Mouse (Mus musculus): Measurements from ENCODE around the gene Mien1.

DNA sequence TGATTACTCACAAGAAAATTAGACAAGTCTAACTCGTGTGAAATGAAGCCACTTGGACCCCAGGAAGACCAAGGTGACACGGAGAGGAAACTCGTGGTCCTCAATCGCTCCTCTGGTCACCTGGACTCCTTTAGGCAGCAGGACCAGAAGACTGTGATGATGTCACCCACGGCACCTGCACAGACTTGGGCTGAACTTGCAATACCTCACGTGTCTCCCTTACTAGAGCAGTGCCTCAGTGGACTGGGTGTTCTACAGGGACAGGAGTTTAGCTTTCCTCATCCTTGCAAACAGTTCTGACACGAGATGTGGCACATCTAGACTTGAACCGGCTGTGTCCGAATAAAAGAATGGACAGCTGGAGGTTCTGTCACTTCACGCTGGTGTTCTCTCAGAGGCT is 43.3 kb upstream of the Mien1 start:
- no peak for TF ChIP-seq GATA1 (IDR thresholded peaks at IDR 0.05; ENCODE audit: borderline replicate concordance, low read length)
- TF ChIP-seq FLI1 (IDR thresholded peaks at IDR 0.05; ENCODE audit: low read length) = no peak
